Mouse (Mus musculus) brain, embryonic 14.5 days (tissue): ENCODE results near the gene Cfp.

Experiments used
- CTCF ChIP-seq: fragments of 200-500 bp; IDR thresholded peaks from 2 replicates; pipeline ENCODE4 v1.5.1; 2012; ENCODE audit warnings: inconsistent platforms, mild to moderate bottlenecking, moderate library complexity, borderline replicate concordance; ENCODE audit not compliant: insufficient read depth, insufficient read length; ENCODE audit errors: extremely low read depth
- POLR2A ChIP-seq: fragments of 200-500 bp; IDR thresholded peaks from 2 replicates; pipeline ENCODE4 v1.6.1; 2012; ENCODE audit warnings: mild to moderate bottlenecking, inconsistent platforms, borderline replicate concordance; ENCODE audit not compliant: poor library complexity, insufficient read depth, insufficient read length, severe bottlenecking; ENCODE audit errors: extremely low read depth

GRCm38 (mm10) chrX:20929859-20930258, 1.5 kb downstream of the Cfp start:
- TF ChIP-seq CTCF (no peak), POLR2A (no peak)
